17 mouse cellular contexts compared by ENCODE assay signal in genomic region chr13:83743381-83743780, GRCm38 (mm10).
DNase-seq lines count a peak whose midpoint lies in the region; ATAC-seq lines count a peak whose summit lies in the region.
"Had no signal": no experiment of that assay in that cellular context is flagged by ENCODE, and none has a peak within 500 bp of the region (broad histone marks: within the 10 kb centered on the region; RNA-seq: fewer than 3 reads in every experiment).

No protein-coding gene starts in this region.

- no peak overlapping the region for H3K9ac ChIP-seq in hindbrain, embryonic 11.5 days (ENCODE audit: low read depth, low read length)
- H3K9ac ChIP-seq in forebrain, embryonic 13.5 days = no peak overlapping the region
- no peak overlapping the region for H3K9ac ChIP-seq in hindbrain, embryonic 16.5 days (ENCODE audit: low read depth, low read length)
- H3K9ac ChIP-seq in neural tube, embryonic 14.5 days (replicated peaks; ENCODE audit: low read depth, low read length) = no peak overlapping the region
- H3K9ac ChIP-seq: heart, embryonic 12.5 days had no signal

- H3K4me1 ChIP-seq in hindbrain, embryonic 11.5 days (replicated peaks; ENCODE audit: control insufficient read depth, insufficient read depth, low read length) = no peaks in the 10 kb centered on the region
- H3K4me1 ChIP-seq in hindbrain, embryonic 10.5 days (replicated peaks) = peaks cover 41% of the 10 kb centered on the region
- peaks cover 38% of the 10 kb centered on the region for H3K4me1 ChIP-seq in forebrain, embryonic 13.5 days
- peaks cover 13% of the 10 kb centered on the region; the same call in 1 of the 2 replicates for H3K4me1 ChIP-seq in hindbrain, embryonic 16.5 days (ENCODE audit: control insufficient read depth, insufficient read depth, low read depth, low read length)
- H3K4me1 ChIP-seq in neural tube, embryonic 14.5 days (ENCODE audit: control insufficient read depth, insufficient read depth, low read length) = peaks cover 13% of the 10 kb centered on the region; the same call in 1 of the 2 replicates

- no peaks in the 10 kb centered on the region for H3K27me3 ChIP-seq in hindbrain, embryonic 11.5 days (ENCODE audit: control insufficient read depth, insufficient read depth, low read length)
- peaks cover 24% of the 10 kb centered on the region for H3K27me3 ChIP-seq in hindbrain, embryonic 10.5 days (ENCODE audit: insufficient read depth, poor library complexity, severe bottlenecking)
- H3K27me3 ChIP-seq in forebrain, embryonic 13.5 days = no peaks in the 10 kb centered on the region
- H3K27me3 ChIP-seq in hindbrain, embryonic 16.5 days (replicated peaks; ENCODE audit: control insufficient read depth, insufficient read depth, low read length) = no peaks in the 10 kb centered on the region
- no peaks in the 10 kb centered on the region for H3K27me3 ChIP-seq in neural tube, embryonic 14.5 days (ENCODE audit: control insufficient read depth, insufficient read depth, low read length)

- WGBS in hindbrain, embryonic 11.5 days = 77% methylated on average over 2 of the region's 2 CpGs
- 84% methylated on average over 2 of the region's 2 CpGs for WGBS in hindbrain, embryonic 10.5 days
- WGBS in forebrain, embryonic 13.5 days = 73% methylated on average over 2 of the region's 2 CpGs
- WGBS in hindbrain, embryonic 16.5 days = 52% methylated on average over 2 of the region's 2 CpGs
- 62% methylated on average over 2 of the region's 2 CpGs for WGBS in neural tube, embryonic 14.5 days

- no peak overlapping the region for H3K4me2 ChIP-seq in hindbrain, embryonic 11.5 days (replicated peaks; ENCODE audit: low read depth, low read length)
- H3K4me2 ChIP-seq in forebrain, embryonic 13.5 days = peak overlapping the region; percentile 33; the same call in 1 of the 2 replicates
- H3K4me2 ChIP-seq in hindbrain, embryonic 16.5 days (ENCODE audit: low read length) = peak overlapping the region; percentile 39
- H3K4me2 ChIP-seq in neural tube, embryonic 14.5 days (ENCODE audit: low read depth, low read length) = peak overlapping the region; percentile 29; the same call in 1 of the 2 replicates
- H3K4me2 ChIP-seq: heart, embryonic 12.5 days; liver, embryonic 11.5 days had no signal

- H3K4me3 ChIP-seq in hindbrain, embryonic 11.5 days (ENCODE audit: low read depth, low read length) = no peak overlapping the region
- H3K4me3 ChIP-seq in hindbrain, embryonic 10.5 days = no peak overlapping the region
- no peak overlapping the region for H3K4me3 ChIP-seq in forebrain, embryonic 13.5 days
- H3K4me3 ChIP-seq in hindbrain, embryonic 16.5 days (ENCODE audit: low read length) = no peak overlapping the region
- H3K4me3 ChIP-seq in neural tube, embryonic 14.5 days (ENCODE audit: low read depth, low read length) = no peak overlapping the region
- H3K4me3 ChIP-seq: heart, embryonic 12.5 days; megakaryocyte, embryonic 14.5 days had no signal

- no peaks in the 10 kb centered on the region for H3K36me3 ChIP-seq in hindbrain, embryonic 11.5 days (ENCODE audit: control insufficient read depth, insufficient read depth, low read length)
- H3K36me3 ChIP-seq in hindbrain, embryonic 10.5 days = peaks cover 12% of the 10 kb centered on the region
- H3K36me3 ChIP-seq in forebrain, embryonic 13.5 days (ENCODE audit: poor library complexity, severe bottlenecking) = peaks cover 30% of the 10 kb centered on the region
- no peaks in the 10 kb centered on the region; the same call in 1 of the 2 replicates for H3K36me3 ChIP-seq in hindbrain, embryonic 16.5 days (ENCODE audit: control insufficient read depth, insufficient read depth, low read length)
- peaks cover 10% of the 10 kb centered on the region; the same call in 1 of the 2 replicates for H3K36me3 ChIP-seq in neural tube, embryonic 14.5 days (ENCODE audit: control insufficient read depth, insufficient read depth, low read length)
- H3K36me3 ChIP-seq: heart, embryonic 12.5 days had no signal

- peak; percentile 38 for DNase-seq in hindbrain, embryonic 11.5 days (ENCODE audit: low spot score)
- no peak for DNase-seq in hindbrain, embryonic 10.5 days (ENCODE audit: low spot score)
- no peak for DNase-seq in spleen, postnatal 14 days (ENCODE audit: low spot score in 2 of 2)
- no peak for DNase-seq in heart, postnatal 36 days
- DNase-seq in adrenal gland, postnatal 36 days = no peak
- DNase-seq: B cell, adult 2 months; cerebellum, adult 11 months; kidney, adult 8-10 months; kidney, postnatal 36 days; left cerebral cortex, postnatal 4 days; thymus, postnatal 36 days had no signal

- no peaks in the 10 kb centered on the region for H3K9me3 ChIP-seq in hindbrain, embryonic 11.5 days (ENCODE audit: control insufficient read depth, low read length)
- no peaks in the 10 kb centered on the region for H3K9me3 ChIP-seq in hindbrain, embryonic 10.5 days
- no peaks in the 10 kb centered on the region for H3K9me3 ChIP-seq in forebrain, embryonic 13.5 days (replicated peaks)
- no peaks in the 10 kb centered on the region for H3K9me3 ChIP-seq in hindbrain, embryonic 16.5 days (ENCODE audit: control insufficient read depth, low read length)
- no peaks in the 10 kb centered on the region for H3K9me3 ChIP-seq in neural tube, embryonic 14.5 days (ENCODE audit: control insufficient read depth, low read length)
- H3K9me3 ChIP-seq: heart, embryonic 12.5 days; megakaryocyte, embryonic 14.5 days had no signal

- intact Hi-C loops in heart, postnatal 36 days (cut with DNase I) = no loop called here

- H3K27ac ChIP-seq in hindbrain, embryonic 11.5 days (ENCODE audit: low read depth, low read length) = 0 out of 2 replicates have a peak overlapping the region, but pooled peaks have one; percentile 17
- no peak overlapping the region; the same call in 1 of the 2 replicates for H3K27ac ChIP-seq in hindbrain, embryonic 10.5 days
- H3K27ac ChIP-seq in forebrain, embryonic 13.5 days = peak overlapping the region; percentile 61
- H3K27ac ChIP-seq in hindbrain, embryonic 16.5 days (ENCODE audit: low read depth, low read length) = peak overlapping the region; percentile 54; the same call in 1 of the 2 replicates
- H3K27ac ChIP-seq in neural tube, embryonic 14.5 days (ENCODE audit: low read depth, low read length) = peak overlapping the region; percentile 60; the same call in 1 of the 2 replicates

- ATAC-seq in hindbrain, embryonic 11.5 days (ENCODE audit: low FRiP score) = no peak
- no peak for ATAC-seq in forebrain, embryonic 13.5 days
- no peak for ATAC-seq in hindbrain, embryonic 16.5 days
- ATAC-seq in neural tube, embryonic 14.5 days (ENCODE audit: low read depth) = no peak
